19 mouse cellular contexts compared by ENCODE assay signal in genomic region chr2:156091926-156092325, GRCm38 (mm10). TPM values are rescaled to one million over a fixed set of nuclear protein-coding genes. Genes with fewer than 3 reads are reported as not detected.
"Had no signal": no experiment of that assay in that cellular context is flagged by ENCODE, and none has a peak within 500 bp of the region (broad histone marks: within the 10 kb centered on the region; RNA-seq: fewer than 3 reads in every experiment).

No protein-coding gene starts in this region.

- ATAC-seq: hindbrain, postnatal 0 days; midbrain, embryonic 16.5 days had no signal

- DNase-seq: kidney, adult 18-20 months; kidney, postnatal 14 days; liver; retina, postnatal 1 day; right cerebral cortex, postnatal 4 days; spleen, adult 18-20 months; thymus, adult 2 months; thymus, postnatal 25 days had no signal

- H3K4me1 ChIP-seq: kidney, embryonic 15.5 days; liver, embryonic 15.5 days had no signal

- H3K4me3 ChIP-seq: kidney, embryonic 15.5 days; limb, embryonic 12.5 days; liver, embryonic 15.5 days; lung, embryonic 15.5 days; midbrain, embryonic 10.5 days; neural tube, embryonic 13.5 days had no signal

- H3K9me3 ChIP-seq: kidney, embryonic 15.5 days; limb, embryonic 12.5 days; liver, embryonic 15.5 days; lung, embryonic 15.5 days; midbrain, embryonic 10.5 days; neural tube, embryonic 13.5 days had no signal

- H3K4me2 ChIP-seq: kidney, embryonic 15.5 days; limb, embryonic 12.5 days; liver, embryonic 15.5 days; lung, embryonic 15.5 days; neural tube, embryonic 13.5 days had no signal

- H3K27ac ChIP-seq: hindbrain, postnatal 0 days; kidney, embryonic 15.5 days; limb, embryonic 12.5 days; liver, embryonic 15.5 days; lung, embryonic 15.5 days; midbrain, embryonic 10.5 days; neural tube, embryonic 13.5 days had no signal

- H3K27me3 ChIP-seq: kidney, embryonic 15.5 days; limb, embryonic 12.5 days; liver, embryonic 15.5 days; lung, embryonic 15.5 days; neural tube, embryonic 13.5 days had no signal

- H3K9ac ChIP-seq: kidney, embryonic 15.5 days; limb, embryonic 12.5 days; liver, embryonic 15.5 days; lung, embryonic 15.5 days; neural tube, embryonic 13.5 days had no signal

RNA-seq across cellular contexts. Expression of gene Fer1l4, which starts 39.2 kb away (rescaled TPM):
- total RNA-seq: hindbrain, postnatal 0 days; layer of hippocampus, postnatal 25 days; left cerebral cortex, postnatal 36 days; megakaryocyte, adult 5-6 weeks had no signal
- polyA plus RNA-seq: hindbrain, postnatal 0 days; kidney, embryonic 15.5 days; limb, embryonic 12.5 days; liver, embryonic 15.5 days; lung, embryonic 15.5 days; midbrain, embryonic 16.5 days; neural tube, embryonic 13.5 days had no signal
